Mouse (Mus musculus) kidney, postnatal 25 days (tissue): Measurements from ENCODE around the gene Gm3099.
"Not testable (repeated sequence)": the region's sequence is repeated elsewhere in the genome, so short reads cannot be mapped to it uniquely, and the experiment has no call there.

Source experiments
- DNase-seq, 2 experiments: peaks; one replicate each; pipeline ENCODE4 v3.0.0; 2021; ENCODE audit warnings: mixed read lengths in 2 of 2

Gm3099 gene

GRCm38 (mm10) chr14:3998094-3998493 lies at the start of gene Gm3099:
Gm3099 (plus strand) TSS chr14:3998394.
- DNase-seq = not testable (repeated sequence)

GRCm38 (mm10) chr14:3963247-3963646 lies 34.9 kb upstream of the Gm3099 start, which contains the start of gene Gm3095:
Gm3095 (plus strand) TSS chr14:3963547.
- not testable (repeated sequence) for DNase-seq

- not testable (repeated sequence) for DNase-seq
Observed at GRCm38 (mm10) chr14:4023641-4024040, 25.4 kb downstream of the Gm3099 start, which contains the start of gene Gm5796. Gm5796 (plus strand) TSS chr14:4023941.
